In the genomic region with DNA sequence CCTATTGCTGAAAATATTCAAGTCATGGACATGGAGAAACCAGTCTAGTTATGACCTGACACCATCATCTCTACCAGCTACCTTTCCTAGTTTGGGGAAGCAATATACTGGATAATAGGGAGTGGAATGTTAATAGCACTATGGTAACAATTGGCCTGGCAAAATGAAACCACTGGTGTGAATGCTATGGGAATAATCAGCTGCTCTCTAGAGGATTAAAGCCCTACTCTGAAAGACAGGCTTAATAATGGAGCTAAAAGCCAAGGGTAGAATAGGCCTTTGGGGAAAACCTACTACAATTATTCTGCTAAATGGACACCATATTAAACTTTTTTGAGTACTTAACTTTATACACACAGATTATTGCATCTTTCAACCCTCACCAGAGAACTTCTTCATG, we compare ENCODE assay signal across 29 mouse cellular contexts. TPM values are rescaled to one million over a fixed set of nuclear protein-coding genes. Genes with fewer than 3 reads are reported as not detected.
"Had no signal": no experiment of that assay in that cellular context is flagged by ENCODE, and none has a peak within 500 bp of the region (broad histone marks: within the 10 kb centered on the region; RNA-seq: fewer than 3 reads in every experiment).

No protein-coding gene starts in this region.

- H3K4me3 ChIP-seq: heart, adult 2 months; heart, embryonic 13.5 days; heart, embryonic 15.5 days; hindbrain, embryonic 13.5 days; hindbrain, embryonic 15.5 days; kidney, embryonic 15.5 days; limb, embryonic 13.5 days; limb, embryonic 15.5 days had no signal

- ATAC-seq: hindbrain, postnatal 0 days; intestine, embryonic 16.5 days had no signal

- DNase-seq: gastrocnemius, postnatal 14 days; gastrocnemius, postnatal 36 days; heart, adult 11 months; heart, adult 2 months; heart, postnatal 14 days; heart, postnatal 36 days; kidney, adult 11 months; kidney, adult 2 months; kidney, adult 9 months; kidney, postnatal 14 days; kidney, postnatal 36 days; layer of hippocampus, adult 9-11 months; layer of hippocampus, postnatal 36 days; left cerebral cortex, postnatal 4 days had no signal

- H3K9ac ChIP-seq: heart, embryonic 13.5 days; heart, embryonic 15.5 days; hindbrain, embryonic 13.5 days; hindbrain, embryonic 15.5 days; kidney, embryonic 15.5 days; limb, embryonic 13.5 days; limb, embryonic 15.5 days had no signal

- H3K36me3 ChIP-seq: heart, embryonic 13.5 days; heart, embryonic 15.5 days; hindbrain, embryonic 13.5 days; hindbrain, embryonic 15.5 days; kidney, embryonic 15.5 days; limb, embryonic 13.5 days; limb, embryonic 15.5 days had no signal

- H3K27me3 ChIP-seq: heart, embryonic 13.5 days; heart, embryonic 15.5 days; hindbrain, embryonic 13.5 days; hindbrain, embryonic 15.5 days; kidney, embryonic 15.5 days; limb, embryonic 13.5 days; limb, embryonic 15.5 days had no signal

- H3K4me1 ChIP-seq: heart, embryonic 13.5 days; heart, embryonic 15.5 days; hindbrain, embryonic 13.5 days; hindbrain, embryonic 15.5 days; kidney, embryonic 15.5 days; limb, embryonic 13.5 days; limb, embryonic 15.5 days had no signal

- H3K4me2 ChIP-seq: heart, embryonic 11.5 days; heart, embryonic 13.5 days; heart, embryonic 15.5 days; hindbrain, embryonic 13.5 days; hindbrain, embryonic 15.5 days; kidney, embryonic 15.5 days; limb, embryonic 13.5 days; limb, embryonic 15.5 days had no signal

- H3K9me3 ChIP-seq: heart, embryonic 13.5 days; heart, embryonic 15.5 days; hindbrain, embryonic 13.5 days; hindbrain, embryonic 15.5 days; kidney, embryonic 15.5 days; limb, embryonic 13.5 days; limb, embryonic 15.5 days had no signal

- H3K27ac ChIP-seq: heart, adult 2 months; heart, embryonic 13.5 days; heart, embryonic 15.5 days; hindbrain, embryonic 13.5 days; hindbrain, embryonic 15.5 days; hindbrain, postnatal 0 days; kidney, embryonic 15.5 days; kidney, postnatal 0 days; limb, embryonic 13.5 days; limb, embryonic 15.5 days had no signal

RNA-seq across cellular contexts. Expression of gene Slc4a10, which starts 30.2 kb away (rescaled TPM):
- total RNA-seq: heart, adult 2 months; heart, postnatal 14 days; heart, postnatal 36 days; hematopoietic stem cell, adult 5-6 weeks; liver, adult 2 months had no signal
- polyA plus RNA-seq: heart, postnatal 0 days; limb, embryonic 11.5 days; liver, adult 2 months had no signal
